In genomic region chr6:108678227-108678626, GRCm38 (mm10) we compare ENCODE assay signal across 16 mouse cellular contexts. TPM values are rescaled to one million over a fixed set of nuclear protein-coding genes. Genes with fewer than 3 reads are reported as not detected.
DNase-seq lines count a peak whose midpoint lies in the region; ATAC-seq and TF ChIP-seq lines count a peak whose summit lies in the region.
"Had no signal": no experiment of that assay in that cellular context is flagged by ENCODE, and none has a peak within 500 bp of the region (broad histone marks: within the 10 kb centered on the region; RNA-seq: fewer than 3 reads in every experiment).

No protein-coding gene starts in this region.

- H3K4me2 ChIP-seq in kidney, embryonic 14.5 days (replicated peaks; ENCODE audit: low read depth, low read length): no peak overlapping the region
- H3K4me2 ChIP-seq in liver, embryonic 11.5 days: no peak overlapping the region
- H3K4me2 ChIP-seq: forebrain, embryonic 13.5 days; hindbrain, embryonic 12.5 days had no signal

- H3K27me3 ChIP-seq in kidney, embryonic 14.5 days (ENCODE audit: control insufficient read depth, insufficient read depth, low read length): no peaks in the 10 kb centered on the region
- H3K27me3 ChIP-seq in liver, adult 2 months (ENCODE audit: control insufficient read depth, insufficient read depth, low read length): no peaks in the 10 kb centered on the region
- H3K27me3 ChIP-seq in liver, embryonic 11.5 days (replicated peaks; ENCODE audit: control insufficient read depth, insufficient read depth, low read length): no peaks in the 10 kb centered on the region
- H3K27me3 ChIP-seq: forebrain, embryonic 13.5 days; hindbrain, embryonic 12.5 days had no signal

- peak; percentile 25 to 34 for DNase-seq in adrenal gland, adult (ENCODE audit: inconsistent age in 2 of 2, low spot score in 1 of 2)
- DNase-seq in adrenal gland, postnatal 25 days: no peak
- no peak for DNase-seq in kidney, postnatal 36 days
- DNase-seq in liver, adult 2 months (ENCODE audit: extremely low read depth, low read depth, low spot score): peak; percentile 60
- no peak for DNase-seq in liver, embryonic 11.5 days (ENCODE audit: low spot score)
- DNase-seq in frontal cortex, postnatal 36 days (ENCODE audit: low spot score in 2 of 2): no peak
- DNase-seq: cerebellum, adult 2 months; cerebellum, postnatal 10 days; forebrain, postnatal 0 days; gastrocnemius, postnatal 10 days had no signal

- TF ChIP-seq POLR2A in liver, adult 2 months (IDR thresholded peaks at IDR 0.05; ENCODE audit: extremely low read depth, insufficient read depth, low read length): no peak

- H3K27ac ChIP-seq in kidney, embryonic 14.5 days (ENCODE audit: low read depth, low read length): no peak overlapping the region
- H3K27ac ChIP-seq in liver, adult 2 months (replicated peaks; ENCODE audit: insufficient read depth, low read depth, low read length): no peak overlapping the region
- H3K27ac ChIP-seq in liver, embryonic 11.5 days (ENCODE audit: low read depth, low read length): no peak overlapping the region
- H3K27ac ChIP-seq: embryonic facial prominence, embryonic 10.5 days; forebrain, embryonic 13.5 days; heart, embryonic 10.5 days; hindbrain, embryonic 12.5 days had no signal

- H3K4me1 ChIP-seq in kidney, embryonic 14.5 days (ENCODE audit: control insufficient read depth, insufficient read depth, low read length): 0 out of 2 replicates have a peak, but pooled peaks cover 3% of the 10 kb centered on the region
- peaks cover 2% of the 10 kb centered on the region for H3K4me1 ChIP-seq in liver, adult 2 months (ENCODE audit: control insufficient read depth, insufficient read depth, low read length)
- peaks cover 3% of the 10 kb centered on the region; the same call in 1 of the 2 replicates for H3K4me1 ChIP-seq in liver, embryonic 11.5 days (replicated peaks; ENCODE audit: control insufficient read depth, insufficient read depth, low read length)
- H3K4me1 ChIP-seq: embryonic facial prominence, embryonic 10.5 days; forebrain, embryonic 13.5 days had no signal

- no peak overlapping the region for H3K9ac ChIP-seq in kidney, embryonic 14.5 days (ENCODE audit: low read depth, low read length)
- no peak overlapping the region for H3K9ac ChIP-seq in liver, adult 2 months (ENCODE audit: low read depth, low read length)
- no peak overlapping the region for H3K9ac ChIP-seq in liver, embryonic 11.5 days (ENCODE audit: low read depth, low read length)
- H3K9ac ChIP-seq: forebrain, embryonic 13.5 days; forebrain, postnatal 0 days; hindbrain, embryonic 12.5 days had no signal

- TF ChIP-seq CTCF in liver, adult 2 months (IDR thresholded peaks at IDR 0.05; ENCODE audit: low read depth, low read length): no peak

- H3K9me3 ChIP-seq in kidney, embryonic 14.5 days (ENCODE audit: control insufficient read depth, low read length): no peaks in the 10 kb centered on the region
- no peaks in the 10 kb centered on the region for H3K9me3 ChIP-seq in liver, embryonic 11.5 days (ENCODE audit: control insufficient read depth, low read length)
- H3K9me3 ChIP-seq: embryonic facial prominence, embryonic 10.5 days; forebrain, embryonic 13.5 days; heart, embryonic 10.5 days; hindbrain, embryonic 12.5 days had no signal

- peak; percentile 57; the same call in 1 of the 2 replicates for ATAC-seq in kidney, embryonic 14.5 days (ENCODE audit: low FRiP score, low TSS enrichment)
- no peak for ATAC-seq in liver, embryonic 11.5 days (replicated peaks; ENCODE audit: low FRiP score)
- ATAC-seq: forebrain, embryonic 13.5 days; forebrain, postnatal 0 days; hindbrain, embryonic 16.5 days had no signal

- no peak overlapping the region for H3K4me3 ChIP-seq in kidney, embryonic 14.5 days (ENCODE audit: low read length)
- H3K4me3 ChIP-seq in liver, adult 2 months (ENCODE audit: insufficient read depth, low read depth, low read length): no peak overlapping the region
- H3K4me3 ChIP-seq in liver, embryonic 11.5 days (ENCODE audit: low read depth, low read length): no peak overlapping the region
- H3K4me3 ChIP-seq: embryonic facial prominence, embryonic 10.5 days; forebrain, embryonic 13.5 days; heart, embryonic 10.5 days; hindbrain, embryonic 12.5 days had no signal

- H3K36me3 ChIP-seq in kidney, embryonic 14.5 days (ENCODE audit: control insufficient read depth, insufficient read depth, low read length): no peaks in the 10 kb centered on the region
- no peaks in the 10 kb centered on the region for H3K36me3 ChIP-seq in liver, adult 2 months (ENCODE audit: control insufficient read depth, insufficient read depth, low read length)
- no peaks in the 10 kb centered on the region for H3K36me3 ChIP-seq in liver, embryonic 11.5 days (ENCODE audit: control insufficient read depth, insufficient read depth, low read length)
- H3K36me3 ChIP-seq: embryonic facial prominence, embryonic 10.5 days; heart, embryonic 10.5 days; hindbrain, embryonic 12.5 days had no signal

- WGBS in kidney, embryonic 14.5 days: 43% methylated on average over 5 of the region's 5 CpGs
- 76% methylated on average over 5 of the region's 5 CpGs for WGBS in liver, adult 2 months
- 83% methylated on average over 5 of the region's 5 CpGs for WGBS in liver, embryonic 11.5 days

- H3K79me2 ChIP-seq in liver, adult 2 months (ENCODE audit: control insufficient read depth, insufficient read depth, low read length): no peaks in the 10 kb centered on the region

RNA-seq across cellular contexts. Expression of gene Bhlhe40, which starts 17.8 kb away (rescaled TPM):
- total RNA-seq in adrenal gland, postnatal 25 days (2021): 191 and 201 TPM in 2 replicates
- polyA plus RNA-seq in kidney, embryonic 14.5 days (2014; fragmentation: Nextera tagmentation; extraction: Ambion mirVana): 6.9 and 8.1 TPM in 2 replicates
- 33.0 and 35.0 TPM in 2 replicates for total RNA-seq in liver, adult 2 months (2014; rRNA removed)
- polyA plus RNA-seq in liver, adult 2 months (2012; rRNA removed): 16.4 and 17.4 TPM in 2 replicates
- 8.3 and 8.9 TPM in 2 replicates for polyA plus RNA-seq in liver, embryonic 11.5 days (2014; fragmentation: Nextera tagmentation; extraction: Ambion mirVana)

Comparison
In these comparisons a context has a peak if more than half of its experiments do, and no peak if none do; other contexts are left out.
1. DNase-seq: peak in adrenal gland, adult (2 of 2) and liver, adult 2 months (single experiment); none in adrenal gland, postnatal 25 days (single experiment), kidney, postnatal 36 days (0 of 2), liver, embryonic 11.5 days (single experiment) and frontal cortex, postnatal 36 days (0 of 2).